Mouse (Mus musculus) small intestine, adult 2 months (tissue): ENCODE data around the gene N4bp2l2.

ENCODE experiments used
- CTCF ChIP-seq: fragments of 200-500 bp; IDR thresholded peaks from 2 replicates; pipeline ENCODE4 v1.5.1; 2012; ENCODE audit warnings: low read depth, mild to moderate bottlenecking, control low read depth, inconsistent platforms, low read length, moderate library complexity, mixed read lengths; ENCODE audit not compliant: insufficient replicate concordance, insufficient read length; ENCODE audit errors: extremely low read depth
- POLR2A ChIP-seq: fragments of 200-500 bp; IDR thresholded peaks from 2 replicates; pipeline ENCODE4 v1.6.1; 2012; ENCODE audit warnings: low read depth, mild to moderate bottlenecking, control low read depth, inconsistent platforms, low read length, moderate library complexity

DNA sequence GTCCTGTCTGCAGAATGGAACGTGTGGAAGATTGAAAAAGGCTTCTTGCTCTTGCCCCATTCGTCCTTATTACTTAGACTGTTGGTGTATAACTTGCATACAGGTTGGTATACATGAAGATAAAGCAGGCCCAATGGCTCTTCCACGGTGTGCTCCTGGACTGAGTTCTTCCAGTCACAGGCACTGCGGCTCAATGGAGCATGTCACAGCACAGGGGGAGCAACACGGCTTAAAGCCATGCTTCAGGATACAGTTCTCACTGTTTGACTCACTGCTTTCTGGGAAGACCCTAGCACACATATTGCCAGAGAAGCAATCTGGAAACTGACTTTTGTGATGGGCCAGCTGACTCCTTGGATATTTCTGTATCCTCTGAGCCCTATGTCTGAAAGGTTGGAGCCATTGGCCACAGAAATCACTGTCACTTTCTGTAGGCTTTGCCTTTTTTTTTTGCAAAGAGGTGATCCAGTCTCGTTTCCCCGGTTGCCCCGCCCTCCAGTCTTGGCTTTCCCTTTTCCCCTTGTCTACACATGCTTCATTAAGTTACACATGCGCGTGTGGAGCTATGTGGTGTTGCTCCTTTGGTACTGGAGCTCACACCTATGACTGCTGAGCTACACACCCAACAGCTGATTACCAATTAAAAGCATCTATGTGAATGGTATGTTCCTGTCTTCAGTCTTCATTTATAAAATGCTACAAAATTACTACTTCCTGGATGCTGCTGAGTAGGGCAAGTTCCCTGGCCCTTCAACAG, 47.2 kb downstream of the N4bp2l2 start:
- no peak for TF ChIP-seq POLR2A
- no peak for TF ChIP-seq CTCF
